Mouse (Mus musculus) midbrain, embryonic 11.5 days (tissue): ENCODE data around the gene Lmx1b. TPM values are rescaled to one million over a fixed set of nuclear protein-coding genes. Genes with fewer than 3 reads are reported as not detected.
A peak's percentile ranks its signal among the peaks of the same experiment; 100 is the strongest.

Experiments used
- ATAC-seq: fragments of 200-750 bp; cut with Nextera tagmentation; 2 replicates; pipeline ENCODE4 v1.8.0; 2017; ENCODE audit warnings: moderate TSS enrichment, moderate library complexity; ENCODE audit not compliant: low FRiP score
- DNase-seq: peaks from one replicate; pipeline ENCODE4 v3.0.0; 2015; ENCODE audit warnings: low spot score; ENCODE audit errors: missing footprints
- H3K27ac ChIP-seq: fragments of 300-500 bp; sonication (generic); 2 replicates; pipeline ENCODE4 v1.5.1; 2014; ENCODE audit warnings: low read depth, low read length
- H3K27me3 ChIP-seq: fragments of 300-500 bp; sonication (generic); 2 replicates; pipeline ENCODE4 v1.6.1; 2014; ENCODE audit warnings: mild to moderate bottlenecking, low read length, moderate library complexity, mixed read lengths; ENCODE audit not compliant: control insufficient read depth, insufficient read depth
- H3K36me3 ChIP-seq: fragments of 300-500 bp; sonication (generic); 2 replicates; pipeline ENCODE4 v1.6.1; 2014; ENCODE audit warnings: mild to moderate bottlenecking, low read length, moderate library complexity, mixed read lengths; ENCODE audit not compliant: control insufficient read depth, insufficient read depth
- H3K4me1 ChIP-seq: fragments of 300-500 bp; sonication (generic); 2 replicates; pipeline ENCODE4 v1.6.1; 2014; ENCODE audit warnings: low read length; ENCODE audit not compliant: control insufficient read depth, insufficient read depth
- H3K4me2 ChIP-seq: fragments of 300-500 bp; sonication (generic); 2 replicates; pipeline ENCODE4 v1.6.1; 2014; ENCODE audit warnings: mild to moderate bottlenecking, moderate library complexity
- H3K4me3 ChIP-seq: fragments of 300-500 bp; sonication (generic); 2 replicates; pipeline ENCODE4 v1.5.1; 2014; ENCODE audit warnings: low read depth, low read length
- H3K9ac ChIP-seq: fragments of 300-500 bp; sonication (generic); 2 replicates; pipeline ENCODE4 v1.6.1; 2014; ENCODE audit warnings: low read length
- H3K9me3 ChIP-seq: fragments of 300-500 bp; sonication (generic); 2 replicates; pipeline ENCODE4 v1.6.1; 2016; ENCODE audit warnings: low read length; ENCODE audit not compliant: control insufficient read depth
- WGBS: fragments of 180-500 bp; shearing (Covaris S2); extraction: QIAGEN DNeasy Blood & Tissue Kit; methylation state at CpG from one replicate; pipeline ENCODE4 v1.1.7; 2014; 5-methylcytosine and 5-hydroxymethylcytosine counted together
- polyA plus RNA-seq: library from polyadenylated mRNA; unstranded; fragments of >200 nt; fragmentation: Nextera tagmentation; extraction: Ambion mirVana; gene quantifications from 2 replicates; pipeline ENCODE4 v1.2.1, GENCODE M21; 2014

Gene Lmx1b
- polyA plus RNA-seq, 1 experiment from 2014 or later: 2.2 TPM

DNA sequence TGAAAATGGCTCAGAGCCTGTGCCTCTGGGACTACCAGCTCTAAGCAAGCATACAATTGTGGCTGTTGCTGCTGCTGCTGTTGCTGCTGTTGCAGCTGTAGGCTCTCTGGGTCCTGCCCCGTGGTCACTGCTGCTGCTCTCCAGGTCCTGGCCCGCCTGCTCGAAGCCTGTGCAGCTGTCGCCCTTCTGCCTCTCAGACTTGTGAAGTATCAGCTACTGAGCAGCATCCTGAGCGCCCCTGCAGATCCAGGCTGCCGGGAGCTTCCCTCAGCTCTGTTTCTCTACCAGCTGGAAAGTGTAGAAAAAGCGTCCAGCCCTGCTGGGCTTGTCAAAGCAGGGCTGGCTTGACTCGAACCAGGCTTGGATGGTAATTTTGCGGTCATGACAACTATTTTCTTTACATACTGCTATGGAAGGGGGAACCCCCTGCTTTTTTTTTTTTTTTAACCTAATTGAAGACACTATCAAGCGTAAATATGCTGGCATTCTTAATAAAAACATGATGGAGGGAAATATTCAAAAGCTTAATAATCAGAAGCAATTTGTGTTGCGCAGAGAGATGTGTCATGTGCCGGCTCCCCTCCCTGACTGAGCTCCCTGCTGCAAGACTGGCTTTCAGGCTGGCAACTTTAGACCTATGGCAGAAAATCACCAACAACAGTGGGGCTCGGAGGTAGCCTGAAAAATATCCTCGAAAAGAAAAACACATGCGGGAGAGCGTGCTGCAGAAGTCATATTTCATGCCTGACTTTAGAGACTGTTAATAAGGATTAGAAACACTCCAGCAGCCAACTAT lies 13.9 kb downstream of the Lmx1b start:
- ATAC-seq (no peak), DNase-seq (peak; percentile 90)
- H3K27ac ChIP-seq: no peak overlapping the region
- no peak overlapping the region for H3K4me3 ChIP-seq
- 28% methylated on average over 16 of the region's 16 CpGs for WGBS
- no peak overlapping the region for H3K9ac ChIP-seq
- no peak overlapping the region for H3K4me2 ChIP-seq
- no peaks in the 10 kb centered on the region for H3K36me3 ChIP-seq
- H3K4me1 ChIP-seq: peaks cover 36% of the 10 kb centered on the region
- H3K27me3 ChIP-seq: peaks cover 100% of the 10 kb centered on the region
- no peaks in the 10 kb centered on the region for H3K9me3 ChIP-seq

DNA sequence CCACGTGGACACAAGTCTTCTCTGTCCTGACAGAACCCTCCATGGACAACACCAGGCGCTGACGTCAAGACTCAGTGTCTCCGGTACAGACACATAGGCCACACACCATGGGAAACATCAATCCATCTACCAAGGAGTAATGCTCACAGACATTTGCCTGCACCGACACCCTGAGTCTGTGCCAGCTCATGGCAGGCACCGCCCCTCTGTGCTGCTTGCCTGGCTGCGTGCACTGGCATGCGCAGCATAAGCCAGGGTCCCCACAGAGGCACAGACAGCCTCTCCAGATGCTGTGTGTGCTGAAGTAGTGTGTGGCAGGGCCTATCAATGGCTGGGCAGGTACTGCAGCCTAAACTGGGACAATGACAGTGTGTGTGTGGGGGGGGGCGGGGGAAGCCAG lies 22.6 kb downstream of the Lmx1b start:
- H3K36me3 ChIP-seq: no peaks in the 10 kb centered on the region
- no peak overlapping the region for H3K9ac ChIP-seq
- H3K4me3 ChIP-seq: no peak overlapping the region
- no peak for ATAC-seq
- H3K4me2 ChIP-seq: no peak overlapping the region
- DNase-seq: no peak
- H3K4me1 ChIP-seq: peaks cover 20% of the 10 kb centered on the region
- no peaks in the 10 kb centered on the region for H3K9me3 ChIP-seq
- peaks cover 83% of the 10 kb centered on the region for H3K27me3 ChIP-seq
- H3K27ac ChIP-seq: no peak overlapping the region
- 77% methylated on average over 9 of the region's 9 CpGs for WGBS

DNA sequence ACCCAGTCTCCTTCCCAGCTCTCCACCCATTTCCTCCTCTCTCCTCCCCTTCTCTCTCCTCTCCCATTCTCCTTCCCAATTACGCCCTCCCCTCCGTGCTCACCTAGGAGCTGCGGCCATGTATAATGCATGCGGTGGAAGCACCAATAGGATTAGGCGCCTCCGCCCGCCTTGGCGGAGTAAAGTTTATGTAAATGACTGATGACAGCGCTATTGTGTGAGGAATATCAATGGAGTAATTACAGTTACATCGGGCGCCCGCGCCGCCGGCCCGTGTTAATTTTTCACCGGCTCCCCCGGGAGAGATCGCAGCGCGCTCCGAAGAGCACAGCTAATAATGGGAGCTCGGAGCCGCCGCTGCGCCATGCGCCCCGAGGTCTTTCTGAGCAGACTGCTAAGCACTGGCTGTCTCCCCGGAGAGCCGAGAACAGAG lies 23.9 kb downstream of the Lmx1b start:
- peaks cover 20% of the 10 kb centered on the region for H3K4me1 ChIP-seq
- H3K36me3 ChIP-seq: no peaks in the 10 kb centered on the region
- peak overlapping the region; percentile 60 for H3K4me2 ChIP-seq
- WGBS: under 1% methylated on average over 30 of the region's 30 CpGs
- peak overlapping the region; percentile 64; the same call in 1 of the 2 replicates for H3K27ac ChIP-seq
- peaks cover 75% of the 10 kb centered on the region for H3K27me3 ChIP-seq
- DNase-seq: peak; percentile 94
- peak; percentile 86 for ATAC-seq
- peak overlapping the region; percentile 39 for H3K9ac ChIP-seq
- H3K9me3 ChIP-seq: no peaks in the 10 kb centered on the region
- H3K4me3 ChIP-seq: peak overlapping the region; percentile 29

DNA sequence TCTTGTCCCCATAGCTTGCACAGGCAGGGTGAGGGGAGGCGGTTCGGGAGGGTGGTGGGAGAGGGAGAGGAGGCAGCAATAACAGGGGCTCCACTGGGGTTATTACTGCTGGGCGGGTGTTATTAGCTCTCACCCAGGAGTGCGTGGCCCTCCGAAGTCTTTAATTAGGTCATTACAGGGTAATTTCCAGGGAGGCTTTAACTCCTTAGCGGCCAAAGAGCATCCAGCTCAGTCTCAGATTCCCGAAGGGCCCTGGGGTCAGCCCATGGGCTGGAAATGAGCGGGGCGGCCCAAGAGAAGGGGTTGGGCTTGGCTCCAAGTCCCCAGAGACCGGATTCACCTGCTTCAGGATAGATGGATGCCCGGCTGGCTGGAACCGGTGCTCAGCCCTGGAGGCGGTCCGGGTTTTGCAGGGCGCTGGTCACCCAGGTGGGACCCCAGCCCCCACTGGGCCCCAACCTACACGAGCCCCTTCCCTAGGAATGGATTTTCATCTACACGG lies 24.4 kb downstream of the Lmx1b start:
- H3K36me3 ChIP-seq: no peaks in the 10 kb centered on the region
- H3K27ac ChIP-seq: peak overlapping the region; percentile 64; the same call in 1 of the 2 replicates
- ATAC-seq: peak; percentile 62
- peaks cover 74% of the 10 kb centered on the region for H3K27me3 ChIP-seq
- WGBS: 6% methylated on average over 15 of the region's 17 CpGs
- peak overlapping the region; percentile 39 for H3K9ac ChIP-seq
- peak overlapping the region; percentile 60 for H3K4me2 ChIP-seq
- peaks cover 20% of the 10 kb centered on the region for H3K4me1 ChIP-seq
- no peak for DNase-seq
- H3K4me3 ChIP-seq: peak overlapping the region; percentile 29
- no peaks in the 10 kb centered on the region for H3K9me3 ChIP-seq

DNA sequence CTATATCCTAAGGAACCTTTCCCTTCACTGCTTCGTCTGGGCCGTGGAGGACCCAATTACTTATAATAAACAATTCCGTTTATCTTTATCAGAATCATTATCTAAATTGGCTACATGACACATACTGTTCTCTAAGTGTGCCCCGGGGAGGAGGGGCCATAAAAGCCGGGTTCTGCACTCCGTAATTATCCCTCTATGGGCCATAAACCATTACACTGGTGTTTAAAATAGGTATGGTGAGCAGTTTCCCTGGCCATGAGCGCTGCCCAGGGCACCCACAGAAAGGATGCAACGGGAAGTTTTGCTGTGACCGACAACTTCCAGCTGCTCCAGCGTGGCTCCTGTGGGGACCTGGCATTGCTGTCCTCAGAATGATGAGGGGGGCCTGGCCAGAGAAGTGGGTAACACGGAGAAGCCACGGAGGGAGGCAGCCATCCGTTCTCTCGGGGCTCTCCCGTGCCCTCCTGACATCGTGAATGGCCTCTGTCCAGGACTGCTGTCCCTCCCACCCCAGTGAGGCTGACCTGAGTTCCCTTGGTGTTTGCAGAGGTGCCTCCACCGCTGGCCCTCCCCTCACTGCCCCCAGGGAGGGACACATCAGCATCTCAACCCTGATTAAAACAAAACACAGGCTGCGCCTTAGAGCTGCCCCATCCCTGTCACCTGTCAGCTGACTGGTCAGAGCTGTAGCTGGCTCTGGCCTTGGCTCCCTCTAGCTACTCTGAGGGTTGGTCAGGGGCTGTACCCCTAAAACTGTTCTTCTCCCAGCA lies 34.6 kb downstream of the Lmx1b start:
- Histone ChIP-seq H3K4me2 (no peak overlapping the region), H3K9me3 (no peaks in the 10 kb centered on the region), H3K27me3 (peaks cover 73% of the 10 kb centered on the region), H3K4me1 (peaks cover 15% of the 10 kb centered on the region), H3K27ac (no peak overlapping the region), H3K4me3 (no peak overlapping the region), H3K9ac (no peak overlapping the region), H3K36me3 (no peaks in the 10 kb centered on the region)
- 13% methylated on average over 18 of the region's 18 CpGs for WGBS
- no peak for ATAC-seq
- DNase-seq: peak; percentile 87

DNA sequence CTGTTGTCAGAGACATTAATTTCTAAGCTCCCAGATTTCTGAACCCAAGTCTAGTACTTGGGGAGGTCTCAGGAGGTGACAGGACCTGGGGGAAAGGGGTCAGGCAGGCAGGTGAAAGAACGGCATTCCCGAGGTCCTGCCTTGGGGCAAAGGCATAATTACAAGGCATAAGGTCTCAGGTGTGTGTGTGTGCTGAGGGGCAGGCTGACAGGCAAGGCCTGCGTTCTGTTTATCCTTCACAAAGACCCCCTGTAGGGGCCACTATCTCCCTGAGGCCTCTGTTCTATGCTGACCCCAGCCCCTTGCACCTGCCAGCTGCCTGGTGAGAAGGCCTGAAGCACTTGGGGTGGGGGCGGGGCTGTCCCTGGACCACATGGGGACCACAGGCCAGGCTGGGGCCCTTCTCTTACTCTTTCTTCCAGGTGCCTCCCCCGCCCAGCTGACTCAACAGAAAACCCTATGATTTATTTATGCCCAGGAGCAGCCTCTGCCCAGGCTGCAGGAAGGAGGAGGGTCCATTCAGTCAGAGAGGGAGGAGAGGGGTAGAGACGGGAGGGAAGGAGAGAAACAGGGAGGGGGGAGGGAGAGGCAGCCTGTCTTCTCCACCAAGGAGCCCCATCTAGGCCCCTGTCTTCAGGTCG lies 35.3 kb downstream of the Lmx1b start:
- Histone ChIP-seq H3K27ac (no peak overlapping the region), H3K4me1 (peaks cover 15% of the 10 kb centered on the region), H3K9ac (no peak overlapping the region), H3K9me3 (no peaks in the 10 kb centered on the region), H3K36me3 (no peaks in the 10 kb centered on the region), H3K27me3 (peaks cover 68% of the 10 kb centered on the region), H3K4me3 (no peak overlapping the region), H3K4me2 (no peak overlapping the region)
- ATAC-seq (peak; percentile 66; the same call in 1 of the 2 replicates), DNase-seq (peak; percentile 84)
- 23% methylated on average over 7 of the region's 7 CpGs for WGBS

DNA sequence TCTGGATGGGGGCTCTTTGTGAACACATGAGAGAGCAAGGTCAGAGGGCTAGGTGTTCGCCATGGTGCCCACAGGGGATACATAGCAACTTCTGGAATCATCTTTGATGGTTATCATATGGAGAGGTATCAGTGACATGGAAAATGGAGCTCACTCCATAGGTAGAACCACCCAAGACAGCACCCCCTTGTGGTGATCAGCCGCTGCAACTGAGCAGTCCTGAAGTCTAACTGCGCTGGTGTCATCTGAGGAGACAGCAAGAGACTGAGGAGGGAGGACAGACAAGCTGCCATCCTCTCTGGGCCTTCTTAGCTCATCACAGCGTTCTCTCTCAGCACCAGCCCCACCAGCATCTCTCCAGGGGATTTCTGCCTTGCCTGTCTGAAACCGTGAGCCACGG lies 39.8 kb downstream of the Lmx1b start:
- 55% methylated on average over 6 of the region's 6 CpGs for WGBS
- H3K4me1 ChIP-seq: peaks cover 16% of the 10 kb centered on the region
- H3K4me2 ChIP-seq: no peak overlapping the region
- no peaks in the 10 kb centered on the region for H3K9me3 ChIP-seq
- peaks cover 64% of the 10 kb centered on the region for H3K27me3 ChIP-seq
- no peak overlapping the region for H3K9ac ChIP-seq
- H3K36me3 ChIP-seq: no peaks in the 10 kb centered on the region
- no peak overlapping the region for H3K27ac ChIP-seq
- ATAC-seq (no peak), DNase-seq (peak; percentile 84)
- no peak overlapping the region for H3K4me3 ChIP-seq

DNA sequence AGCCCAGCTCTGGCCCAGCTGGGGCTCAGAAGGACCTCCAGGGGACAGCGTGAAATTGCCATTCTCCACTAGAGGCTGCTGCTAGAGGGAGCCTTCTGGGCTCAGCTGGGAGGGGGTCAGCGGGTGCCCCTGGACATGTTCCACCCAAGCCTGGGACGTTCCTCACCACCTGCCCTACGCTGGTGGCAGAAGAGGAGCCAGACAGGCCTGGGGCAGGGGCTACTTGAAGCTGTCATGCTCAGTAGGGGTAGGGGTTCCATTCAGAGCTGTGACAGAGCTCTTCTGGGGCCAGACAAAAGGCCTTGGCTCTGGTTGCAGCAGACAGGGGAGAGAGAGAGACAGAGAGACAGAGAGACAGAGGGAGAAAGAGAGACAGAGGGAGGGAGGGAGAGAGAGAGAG lies 42.9 kb downstream of the Lmx1b start:
- H3K4me1 ChIP-seq: peaks cover 31% of the 10 kb centered on the region
- H3K4me2 ChIP-seq: no peak overlapping the region
- 40% methylated on average over 4 of the region's 4 CpGs for WGBS
- H3K36me3 ChIP-seq: no peaks in the 10 kb centered on the region
- no peaks in the 10 kb centered on the region for H3K9me3 ChIP-seq
- H3K9ac ChIP-seq: no peak overlapping the region
- DNase-seq: no peak
- no peak overlapping the region for H3K4me3 ChIP-seq
- H3K27ac ChIP-seq: no peak overlapping the region
- no peak for ATAC-seq
- peaks cover 62% of the 10 kb centered on the region for H3K27me3 ChIP-seq
